Mouse (Mus musculus) G1E (cell line): ENCODE results near the gene Mthfd2l. TPM values are rescaled to one million over a fixed set of nuclear protein-coding genes. Genes with fewer than 3 reads are reported as not detected.
A peak's percentile ranks its signal among the peaks of the same experiment; 100 is the strongest.

Source experiments
- ATAC-seq: 2 replicates; pipeline ENCODE4 v1.8.0; 2016; ENCODE audit warnings: mild to moderate bottlenecking; ENCODE audit not compliant: insufficient number of reproducible peaks, poor library complexity, low FRiP score, severe bottlenecking; ENCODE audit errors: extremely low read depth
- DNase-seq: peaks from one replicate; pipeline ENCODE4 v3.0.0; 2012; ENCODE audit warnings: low spot score
- H3K27me3 ChIP-seq: 2 replicates; pipeline ENCODE4 v1.6.1; 2012; ENCODE audit warnings: mild to moderate bottlenecking, low read length, inconsistent platforms; ENCODE audit not compliant: insufficient read depth
- H3K36me3 ChIP-seq: replicated peaks from 2 replicates; pipeline ENCODE3; 2012; ENCODE audit warnings: mild to moderate bottlenecking, inconsistent platforms
- H3K4me1 ChIP-seq: 2 replicates; pipeline ENCODE4 v1.6.1; 2012; ENCODE audit warnings: low read depth, low read length, inconsistent platforms, mixed read lengths; ENCODE audit not compliant: insufficient read depth
- H3K4me3 ChIP-seq: 2 replicates; pipeline ENCODE4 v1.5.1; 2012; ENCODE audit warnings: low read depth, mild to moderate bottlenecking, inconsistent platforms, low read length, moderate library complexity, mixed read lengths
- H3K9me3 ChIP-seq: replicated peaks from 2 replicates; pipeline ENCODE4 v1.6.1; 2012; ENCODE audit warnings: inconsistent platforms
- CTCF ChIP-seq: IDR thresholded peaks from 2 replicates; pipeline ENCODE4 v1.5.1; 2012; ENCODE audit warnings: low read depth, low read length, inconsistent platforms, mixed read lengths
- GATA1 ChIP-seq: IDR thresholded peaks from 2 replicates; pipeline ENCODE4 v1.6.1; 2012; ENCODE audit warnings: borderline replicate concordance, low read length, inconsistent platforms, mixed read lengths
- GATA2 ChIP-seq: IDR thresholded peaks from 2 replicates; pipeline ENCODE4 v1.6.1; 2012; ENCODE audit warnings: low read depth, low read length, inconsistent platforms, borderline replicate concordance
- POLR2AphosphoS5 ChIP-seq: IDR thresholded peaks from 2 replicates; pipeline ENCODE4 v1.6.1; 2012; ENCODE audit warnings: low read depth, low read length, inconsistent platforms; ENCODE audit not compliant: insufficient replicate concordance
- TAL1 ChIP-seq: conservative IDR thresholded peaks from 2 replicates; pipeline ENCODE4 v1.6.1; 2012; ENCODE audit warnings: low read depth, low read length, inconsistent platforms, mixed read lengths
- polyA plus RNA-seq: library from polyadenylated mRNA; stranded (reverse); fragments of >175 nt; gene quantifications from 2 replicates; pipeline ENCODE4 v1.2.3, GENCODE M21; 2012
- total RNA-seq, 2 experiments: library from RNA; stranded (forward) in 1 of 2; stranded (reverse) in 1 of 2; fragments of 200-1000 nt in 1 of 2; fragments of >200 nt in 1 of 2; fragmentation: Nextera tagmentation in 1 of 2; gene quantifications; 2 replicates each; pipeline ENCODE4 v1.2.3; 2014 to 2017

Mthfd2l gene
- total RNA-seq (2014; fragmentation: Nextera tagmentation), result 6.6 and 12.9 TPM in 2 replicates
- 12.8 and 16.0 TPM in 2 replicates for total RNA-seq (2017)
- polyA plus RNA-seq, result 12.4 and 18.0 TPM in 2 replicates

DNA sequence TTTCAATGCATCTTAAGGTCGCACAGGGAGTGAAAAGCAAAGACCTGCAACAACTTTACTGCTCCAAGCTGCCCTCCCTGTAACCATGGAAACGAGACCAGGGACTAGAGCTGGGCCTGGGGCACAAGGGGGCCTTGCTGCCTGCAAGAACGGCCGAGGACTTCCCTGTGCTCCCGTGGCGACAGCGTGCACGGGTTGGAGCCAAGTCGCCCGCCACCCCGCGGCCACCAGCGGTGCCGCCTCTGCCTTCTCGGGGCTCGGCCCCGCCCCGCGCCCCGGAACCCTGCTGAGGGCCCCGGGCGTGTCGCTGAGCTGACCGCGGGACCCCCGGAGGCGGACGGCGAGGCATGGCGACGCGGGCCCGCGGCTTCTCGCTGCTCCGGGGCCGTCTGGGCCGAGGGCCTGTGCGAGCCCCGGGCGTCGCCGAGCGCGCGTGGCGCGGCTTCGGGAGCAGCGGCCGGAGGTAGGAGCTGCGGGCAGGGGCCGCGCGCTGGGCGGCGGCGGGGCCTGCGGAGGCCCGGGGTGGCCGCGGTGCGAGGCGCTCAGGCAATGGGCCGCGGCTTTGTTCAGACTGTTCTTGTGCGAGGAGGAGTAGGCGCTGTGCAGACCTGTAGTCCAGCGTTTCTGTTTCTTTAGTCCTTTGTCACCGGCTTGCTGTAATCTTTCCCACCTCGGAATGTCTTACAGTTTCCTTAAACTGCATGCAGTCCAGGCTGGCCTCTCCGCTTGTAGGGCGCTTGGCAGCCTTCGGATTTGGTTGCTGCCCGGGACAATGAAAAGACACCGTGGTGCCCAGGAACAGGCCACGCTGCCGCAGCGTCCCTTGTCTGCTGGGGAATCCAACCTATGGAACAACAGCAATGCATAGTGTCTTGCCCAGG lies at the start of gene Mthfd2l:
TSS of gene Mthfd2l (plus strand) at position 147 of the 881 bp plus-strand sequence.
- TF ChIP-seq GATA2 (no peak), CTCF (no peak), POLR2AphosphoS5 (no peak)
- DNase-seq (peak; percentile 63), ATAC-seq (peak; percentile 83)
- Histone ChIP-seq H3K9me3 (peaks cover 2% of the 10 kb centered on the region; the same call in 1 of the 2 replicates), H3K27me3 (no peaks in the 10 kb centered on the region), H3K36me3 (peaks cover 10% of the 10 kb centered on the region), H3K4me1 (peaks cover 6% of the 10 kb centered on the region), H3K4me3 (peak within 1 kb of the TSS; percentile 73)

- Histone ChIP-seq H3K4me3 (no peak overlapping the region), H3K4me1 (no peaks in the 10 kb centered on the region), H3K9me3 (no peaks in the 10 kb centered on the region), H3K36me3 (no peaks in the 10 kb centered on the region), H3K27me3 (no peaks in the 10 kb centered on the region)
- ATAC-seq (no peak), DNase-seq (no peak)
- no peak for TF ChIP-seq CTCF
- TF ChIP-seq POLR2AphosphoS5, result no peak
- TF ChIP-seq TAL1, result no peak
- TF ChIP-seq GATA1, result no peak
- TF ChIP-seq GATA2, result no peak
These were observed 49.2 kb upstream of the Mthfd2l start for GRCm38 (mm10) chr5:90881682-90882081.

GRCm38 (mm10) chr5:90882146-90882545 lies 48.8 kb upstream of the Mthfd2l start:
- H3K9me3 ChIP-seq, result no peaks in the 10 kb centered on the region
- no peak for ATAC-seq
- no peaks in the 10 kb centered on the region for H3K27me3 ChIP-seq
- DNase-seq, result no peak
- H3K4me1 ChIP-seq, result no peaks in the 10 kb centered on the region
- H3K36me3 ChIP-seq, result no peaks in the 10 kb centered on the region
- no peak overlapping the region for H3K4me3 ChIP-seq
- TF ChIP-seq GATA1 (no peak), POLR2AphosphoS5 (no peak), GATA2 (no peak), TAL1 (no peak), CTCF (no peak)

GRCm38 (mm10) chr5:90884628-90885242 lies 46.2 kb upstream of the Mthfd2l start:
- ATAC-seq, result peak; percentile 40; the same call in 1 of the 2 replicates
- Histone ChIP-seq H3K27me3 (no peaks in the 10 kb centered on the region), H3K36me3 (no peaks in the 10 kb centered on the region), H3K9me3 (no peaks in the 10 kb centered on the region), H3K4me1 (no peaks in the 10 kb centered on the region), H3K4me3 (no peak overlapping the region)
- DNase-seq, result no peak
- TF ChIP-seq POLR2AphosphoS5, result no peak
- TF ChIP-seq TAL1, result no peak
- no peak for TF ChIP-seq GATA1
- TF ChIP-seq CTCF, result no peak
- no peak for TF ChIP-seq GATA2

GRCm38 (mm10) chr5:90888661-90889060 lies 42.3 kb upstream of the Mthfd2l start:
- no peaks in the 10 kb centered on the region for H3K9me3 ChIP-seq
- no peaks in the 10 kb centered on the region for H3K36me3 ChIP-seq
- TF ChIP-seq GATA1, result no peak
- TF ChIP-seq POLR2AphosphoS5, result no peak
- TF ChIP-seq CTCF, result no peak
- no peak for TF ChIP-seq GATA2
- TF ChIP-seq TAL1, result no peak
- H3K27me3 ChIP-seq, result peaks cover 6% of the 10 kb centered on the region
- H3K4me1 ChIP-seq, result no peaks in the 10 kb centered on the region
- ATAC-seq (no peak), DNase-seq (no peak)
- no peak overlapping the region for H3K4me3 ChIP-seq

- no peak for ATAC-seq
- Histone ChIP-seq H3K27me3 (peaks cover 6% of the 10 kb centered on the region), H3K4me1 (no peaks in the 10 kb centered on the region), H3K9me3 (no peaks in the 10 kb centered on the region), H3K36me3 (no peaks in the 10 kb centered on the region), H3K4me3 (no peak within 1 kb of the TSS)
- TF ChIP-seq GATA2 (no peak), GATA1 (no peak), POLR2AphosphoS5 (no peak), TAL1 (no peak), CTCF (no peak)
- no peak for DNase-seq
These were observed 40.1 kb upstream of the Mthfd2l start, which contains the start of gene Cxcl1 for GRCm38 (mm10) chr5:90890519-90891463. Cxcl1 (plus strand) TSS chr5:90891241.
